ENCODE assay signal across 11 mouse cellular contexts in the genomic region with DNA sequence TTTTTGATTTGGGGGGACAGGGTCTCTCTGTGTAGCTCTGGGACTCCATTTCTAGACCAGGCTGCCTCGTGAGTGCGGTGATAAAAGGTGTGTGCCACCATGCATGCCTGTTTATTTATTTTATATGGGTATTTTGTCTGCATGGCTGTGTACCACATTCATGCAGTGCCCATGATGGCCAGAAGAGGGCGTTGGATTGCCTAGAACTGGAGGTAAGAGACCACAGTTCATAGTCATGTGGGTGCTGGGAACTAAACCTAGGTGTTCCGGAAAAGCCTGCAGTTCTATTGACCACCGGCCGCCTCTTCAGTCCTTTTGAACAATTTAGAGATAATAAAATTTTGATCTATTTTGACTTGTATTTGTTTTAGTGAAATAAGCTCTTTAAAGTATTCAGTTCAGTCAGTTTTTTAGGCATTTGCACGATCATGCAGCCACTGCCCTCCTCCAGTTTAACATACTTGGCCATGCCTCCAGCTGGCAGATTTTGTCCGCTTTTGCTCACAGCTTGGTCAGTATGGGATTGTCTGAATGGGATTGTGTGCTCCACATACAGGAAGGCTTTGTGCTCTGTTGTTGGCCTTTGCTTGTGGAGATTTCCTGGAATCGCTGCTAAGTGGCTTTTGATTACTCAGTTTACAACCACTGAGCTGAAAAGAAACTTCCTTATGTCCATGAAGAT.
A peak's percentile ranks its signal among the peaks of the same experiment; 100 is the strongest.
DNase-seq lines count a peak whose midpoint lies in the region; ATAC-seq and TF ChIP-seq lines count a peak whose summit lies in the region.
"Had no signal": no experiment of that assay in that cellular context is flagged by ENCODE, and none has a peak within 500 bp of the region (broad histone marks: within the 10 kb centered on the region; RNA-seq: fewer than 3 reads in every experiment).

No protein-coding gene starts in this region.

- H3K27ac ChIP-seq in forebrain, embryonic 15.5 days (replicated peaks) = no peak overlapping the region
- H3K27ac ChIP-seq in forebrain, embryonic 10.5 days = no peak overlapping the region
- no peak overlapping the region for H3K27ac ChIP-seq in bone marrow, adult 2 months (ENCODE audit: control insufficient read depth, insufficient read depth, low read depth, low read length, poor library complexity)
- H3K27ac ChIP-seq in neural tube, embryonic 15.5 days (replicated peaks) = no peak overlapping the region
- H3K27ac ChIP-seq: embryonic facial prominence, embryonic 15.5 days; stomach, embryonic 15.5 days had no signal

- WGBS in forebrain, embryonic 15.5 days = 63% methylated on average over 9 of the region's 9 CpGs
- WGBS in forebrain, embryonic 10.5 days = 80% methylated on average over 9 of the region's 9 CpGs
- 81% methylated on average over 9 of the region's 9 CpGs for WGBS in lung, adult 2 months
- 79% methylated on average over 9 of the region's 9 CpGs for WGBS in bone marrow, adult 2 months
- WGBS in neural tube, embryonic 15.5 days = 60% methylated on average over 9 of the region's 9 CpGs

- peaks cover 57% of the 10 kb centered on the region for H3K36me3 ChIP-seq in forebrain, embryonic 15.5 days
- H3K36me3 ChIP-seq in forebrain, embryonic 10.5 days (replicated peaks) = peaks cover 96% of the 10 kb centered on the region
- peaks cover 3% of the 10 kb centered on the region; the same call in 1 of the 2 replicates for H3K36me3 ChIP-seq in neural tube, embryonic 15.5 days

- TF ChIP-seq CTCF in lung, adult 2 months (IDR thresholded peaks at IDR 0.05; ENCODE audit: insufficient read depth, low read length) = peak; percentile 33; the same call in 1 of the 2 replicates
- TF ChIP-seq CTCF in bone marrow, adult 2 months (IDR thresholded peaks at IDR 0.05; ENCODE audit: control insufficient read depth, insufficient read depth, low read length) = peak; percentile 9; the same call in 1 of the 2 replicates

- no peaks in the 10 kb centered on the region for H3K9me3 ChIP-seq in forebrain, embryonic 15.5 days
- no peaks in the 10 kb centered on the region for H3K9me3 ChIP-seq in forebrain, embryonic 10.5 days
- H3K9me3 ChIP-seq in neural tube, embryonic 15.5 days (replicated peaks) = no peaks in the 10 kb centered on the region
- H3K9me3 ChIP-seq: embryonic facial prominence, embryonic 15.5 days; stomach, embryonic 15.5 days had no signal

- no peaks in the 10 kb centered on the region for H3K27me3 ChIP-seq in forebrain, embryonic 15.5 days
- no peaks in the 10 kb centered on the region for H3K27me3 ChIP-seq in forebrain, embryonic 10.5 days (ENCODE audit: poor library complexity, severe bottlenecking)
- H3K27me3 ChIP-seq in neural tube, embryonic 15.5 days (replicated peaks) = no peaks in the 10 kb centered on the region
- H3K27me3 ChIP-seq: embryonic facial prominence, embryonic 15.5 days; stomach, embryonic 15.5 days had no signal

- no peak overlapping the region for H3K4me2 ChIP-seq in forebrain, embryonic 15.5 days (replicated peaks)
- no peak overlapping the region for H3K4me2 ChIP-seq in neural tube, embryonic 15.5 days
- H3K4me2 ChIP-seq: embryonic facial prominence, embryonic 15.5 days; stomach, embryonic 15.5 days had no signal

- H3K9ac ChIP-seq in forebrain, embryonic 15.5 days (replicated peaks) = no peak overlapping the region
- no peak overlapping the region for H3K9ac ChIP-seq in neural tube, embryonic 15.5 days (replicated peaks)
- H3K9ac ChIP-seq: embryonic facial prominence, embryonic 15.5 days; stomach, embryonic 15.5 days had no signal

- no peak for TF ChIP-seq POLR2A in lung, adult 2 months (IDR thresholded peaks at IDR 0.05; ENCODE audit: borderline replicate concordance, extremely low read depth, low read depth, low read length)
- TF ChIP-seq POLR2A in bone marrow, adult 2 months (IDR thresholded peaks at IDR 0.05; ENCODE audit: borderline replicate concordance, control insufficient read depth, low read depth, low read length) = no peak

- DNase-seq in forebrain, embryonic 10.5 days (ENCODE audit: extremely low spot score, low spot score) = no peak
- DNase-seq in lung, adult 2 months = no peak
- DNase-seq in lung, adult 18-20 months = no peak
- DNase-seq in adrenal gland, adult (ENCODE audit: inconsistent age in 2 of 2, low spot score in 1 of 2) = no peak
- no peak for DNase-seq in gastrocnemius, postnatal 36 days

- ATAC-seq in forebrain, embryonic 15.5 days (replicated peaks) = 0 out of 2 replicates have a peak, but pooled peaks have one; percentile 41
- peak; percentile 31; the same call in 1 of the 2 replicates for ATAC-seq in neural tube, embryonic 15.5 days (ENCODE audit: low FRiP score)
- ATAC-seq: midbrain, embryonic 16.5 days had no signal

- no peaks in the 10 kb centered on the region for H3K4me1 ChIP-seq in forebrain, embryonic 15.5 days
- H3K4me1 ChIP-seq in forebrain, embryonic 10.5 days = no peaks in the 10 kb centered on the region
- no peaks in the 10 kb centered on the region for H3K4me1 ChIP-seq in lung, adult 2 months (ENCODE audit: control insufficient read depth, insufficient read depth, low read length)
- no peaks in the 10 kb centered on the region for H3K4me1 ChIP-seq in bone marrow, adult 2 months (ENCODE audit: control insufficient read depth, insufficient read depth, low read length)
- no peaks in the 10 kb centered on the region for H3K4me1 ChIP-seq in neural tube, embryonic 15.5 days
- H3K4me1 ChIP-seq: embryonic facial prominence, embryonic 15.5 days; stomach, embryonic 15.5 days had no signal

- no peak overlapping the region for H3K4me3 ChIP-seq in forebrain, embryonic 15.5 days
- no peak overlapping the region for H3K4me3 ChIP-seq in forebrain, embryonic 10.5 days
- no peak overlapping the region for H3K4me3 ChIP-seq in lung, adult 2 months (replicated peaks; ENCODE audit: extremely low read depth, low read depth, low read length)
- H3K4me3 ChIP-seq in bone marrow, adult 2 months (replicated peaks; ENCODE audit: control insufficient read depth, low read depth, low read length) = no peak overlapping the region
- H3K4me3 ChIP-seq in neural tube, embryonic 15.5 days (replicated peaks) = no peak overlapping the region
- H3K4me3 ChIP-seq: embryonic facial prominence, embryonic 15.5 days; stomach, embryonic 15.5 days had no signal

- intact Hi-C loops in gastrocnemius, postnatal 36 days (cut with DNase I) = loop anchor here (5.0 kb wide), 1 partner anchor 102 kb away; no protein-coding TSS in a partner anchor
